Mouse (Mus musculus) cortical plate, adult 2 months (tissue): ENCODE results near the gene Rce1.

Source experiments
- CTCF ChIP-seq: fragments of 200-500 bp; IDR thresholded peaks from 2 replicates; pipeline ENCODE4 v1.5.1; 2011; ENCODE audit warnings: mild to moderate bottlenecking, control low read depth, low read length; ENCODE audit not compliant: insufficient read depth; ENCODE audit errors: extremely low read depth
- POLR2A ChIP-seq: fragments of 200-500 bp; IDR thresholded peaks from 2 replicates; pipeline ENCODE4 v1.6.1; 2011; ENCODE audit warnings: mild to moderate bottlenecking, low read length, control low read depth; ENCODE audit not compliant: insufficient read depth; ENCODE audit errors: extremely low read depth

DNA sequence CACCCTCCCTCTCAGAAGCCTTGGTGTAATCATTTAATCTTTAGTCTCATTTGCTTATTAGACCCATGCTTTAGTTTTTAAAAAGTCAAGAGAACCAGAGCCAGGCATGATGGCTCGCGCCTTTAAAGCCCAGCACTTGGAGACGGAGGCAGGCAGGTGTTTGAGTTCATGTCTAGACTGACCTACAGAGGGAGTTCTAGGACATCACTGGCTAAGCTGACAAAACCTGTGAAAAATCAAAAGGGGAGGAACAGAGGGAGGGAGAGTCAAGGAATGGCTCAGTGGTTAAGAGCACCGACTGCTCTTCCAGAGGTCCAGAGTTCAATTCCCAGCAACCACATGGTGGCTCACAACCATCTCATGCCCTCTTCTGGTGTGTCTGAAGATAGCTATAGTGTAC, 10.5 kb upstream of the Rce1 start:
- no peak for TF ChIP-seq CTCF
- no peak for TF ChIP-seq POLR2A
